Mouse (Mus musculus): ENCODE results near the gene Sort1.

Sort1 gene

GRCm38 (mm10) chr3:108327916-108328315, 44.0 kb downstream of the Sort1 start:
- in situ Hi-C loops (cut with MboI, MseI), result no loop called here

DNA sequence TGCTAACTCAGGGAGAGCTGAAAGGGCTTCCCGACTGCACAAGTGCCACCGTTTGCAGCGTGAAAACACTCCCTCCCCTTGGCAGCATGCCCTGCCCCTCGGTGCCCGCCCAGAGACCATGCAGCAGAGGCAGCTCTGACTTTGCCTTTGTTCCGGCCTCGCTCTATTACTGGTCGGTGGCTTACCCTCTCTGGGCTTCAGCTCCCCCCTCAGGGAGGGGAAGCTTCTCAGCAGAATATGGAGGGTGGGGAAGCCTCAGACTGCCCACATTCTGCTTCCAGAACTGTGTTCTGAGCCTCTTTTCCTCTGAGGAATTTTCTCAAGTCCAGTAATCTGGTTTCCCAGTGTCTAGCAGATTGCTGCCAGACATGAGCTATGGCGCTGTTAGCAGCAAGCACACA, 44.6 kb downstream of the Sort1 start:
- in situ Hi-C loops (cut with MboI, MseI), result no loop called here

GRCm38 (mm10) chr3:108330812-108331211, 46.9 kb downstream of the Sort1 start:
- in situ Hi-C loops (cut with MboI, MseI), result loop anchor here (10.0 kb wide), 1 partner anchor 836 kb away; no protein-coding TSS in a partner anchor

- in situ Hi-C loops (cut with MboI, MseI), result loop anchor here (10.0 kb wide), 1 partner anchor 842 kb away; no protein-coding TSS in a partner anchor
Measured at GRCm38 (mm10) chr3:108336878-108337277, 53.0 kb downstream of the Sort1 start.

GRCm38 (mm10) chr3:108341040-108341439, 57.2 kb downstream of the Sort1 start:
- in situ Hi-C loops (cut with MboI, MseI), result no loop called here

- in situ Hi-C loops (cut with MboI, MseI), result no loop called here
Measured at GRCm38 (mm10) chr3:108342185-108342584, 58.3 kb downstream of the Sort1 start.

GRCm38 (mm10) chr3:108345855-108346254, 62.0 kb downstream of the Sort1 start:
- in situ Hi-C loops (cut with MboI, MseI), result no loop called here

DNA sequence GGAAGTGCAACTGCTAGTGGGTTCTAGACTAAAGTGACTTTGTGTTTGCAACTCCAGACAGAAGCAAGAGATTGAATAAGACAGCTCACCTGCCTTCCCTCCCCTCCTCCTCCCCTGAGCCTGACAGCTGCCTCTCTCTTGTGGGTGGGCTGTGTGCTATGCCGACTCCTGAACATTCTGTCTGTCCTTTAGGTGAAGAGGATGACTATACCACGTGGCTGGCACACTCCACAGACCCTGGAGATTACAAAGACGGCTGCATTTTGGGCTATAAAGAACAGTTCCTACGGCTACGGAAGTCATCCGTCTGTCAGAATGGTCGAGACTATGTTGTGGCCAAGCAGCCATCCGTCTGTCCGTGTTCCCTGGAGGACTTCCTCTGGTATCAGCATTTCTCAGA, 64.5 kb downstream of the Sort1 start:
- in situ Hi-C loops (cut with MboI, MseI), result no loop called here

DNA sequence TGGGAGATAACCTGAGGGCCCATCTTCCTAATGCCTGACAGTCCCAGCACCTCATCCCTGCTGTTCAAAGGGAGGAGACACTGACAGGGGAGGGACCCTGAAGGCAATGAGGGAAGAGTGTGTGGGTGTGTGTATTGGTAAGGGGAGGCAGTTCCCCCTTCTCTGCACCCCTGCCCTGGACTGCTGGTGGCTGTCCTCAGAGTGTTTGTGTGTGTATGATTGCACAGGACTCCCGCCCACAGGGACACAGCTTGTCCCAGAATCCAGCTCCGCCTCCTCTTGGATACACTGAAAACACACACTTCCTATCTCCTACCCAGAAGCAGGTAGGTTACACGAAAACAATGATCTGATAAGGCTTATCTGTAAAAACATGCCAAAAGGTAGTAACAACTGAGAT, 71.4 kb downstream of the Sort1 start:
- in situ Hi-C loops (cut with MboI, MseI), result no loop called here

DNA sequence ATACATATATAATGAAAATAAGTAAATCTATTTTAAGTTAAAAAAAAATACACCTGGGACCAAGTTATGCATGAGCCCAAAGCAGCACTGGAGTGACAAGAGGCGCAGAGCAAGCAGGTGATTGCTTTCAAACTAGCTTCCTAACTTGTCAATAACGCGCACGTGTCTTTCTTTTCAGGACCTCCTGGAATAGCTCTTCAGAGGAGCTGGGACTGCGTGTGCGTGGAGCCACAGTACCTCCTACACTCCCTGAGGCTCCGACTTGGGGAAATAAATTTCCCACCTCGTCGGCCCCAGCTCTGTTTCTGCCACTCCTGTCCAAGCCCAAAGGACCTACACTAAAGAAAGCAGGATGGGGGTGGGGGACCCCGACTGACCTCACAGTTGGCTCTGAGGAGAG, 73.2 kb downstream of the Sort1 start:
- in situ Hi-C loops (cut with MboI, MseI), result no loop called here

DNA sequence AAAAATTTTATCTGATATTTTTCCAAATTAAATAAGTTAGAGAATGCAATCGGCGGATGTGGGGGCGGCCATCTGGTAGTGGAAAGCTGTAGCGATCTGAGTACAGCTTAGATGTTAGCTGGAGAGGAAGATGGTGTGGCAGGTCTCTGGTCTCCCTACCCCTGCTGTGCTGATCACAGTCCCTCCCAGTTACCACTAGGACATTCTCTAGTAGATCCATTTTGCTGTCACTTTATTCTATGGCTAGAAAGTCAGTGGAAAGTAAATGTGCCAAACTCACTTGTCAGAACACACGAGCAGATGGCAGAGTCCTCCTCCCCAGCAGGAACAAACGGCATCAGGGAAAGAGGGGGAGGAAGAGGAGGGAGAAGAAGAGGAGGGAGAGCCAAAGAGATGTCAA, 74.6 kb downstream of the Sort1 start:
- in situ Hi-C loops (cut with MboI, MseI), result no loop called here

DNA sequence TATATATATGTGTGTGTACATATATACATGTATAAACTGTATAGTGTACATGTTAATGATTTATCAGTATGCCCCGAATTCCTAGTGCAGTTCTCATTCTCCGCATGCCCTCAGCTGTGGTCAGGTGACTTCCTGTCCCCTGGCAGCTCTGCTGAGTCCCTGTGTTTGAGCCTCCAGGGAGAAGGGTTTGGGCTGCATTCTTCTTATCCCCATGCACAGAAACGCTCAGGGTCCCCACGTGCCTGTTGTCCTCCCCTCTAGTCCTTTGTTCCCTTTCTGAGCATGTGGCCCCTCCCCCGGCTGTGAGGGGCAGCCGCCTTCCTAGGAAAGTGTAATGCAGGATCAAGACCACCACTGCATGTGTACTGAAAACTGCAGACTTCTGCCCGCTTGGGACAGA, 77.0 kb downstream of the Sort1 start:
- in situ Hi-C loops (cut with MboI, MseI), result no loop called here

DNA sequence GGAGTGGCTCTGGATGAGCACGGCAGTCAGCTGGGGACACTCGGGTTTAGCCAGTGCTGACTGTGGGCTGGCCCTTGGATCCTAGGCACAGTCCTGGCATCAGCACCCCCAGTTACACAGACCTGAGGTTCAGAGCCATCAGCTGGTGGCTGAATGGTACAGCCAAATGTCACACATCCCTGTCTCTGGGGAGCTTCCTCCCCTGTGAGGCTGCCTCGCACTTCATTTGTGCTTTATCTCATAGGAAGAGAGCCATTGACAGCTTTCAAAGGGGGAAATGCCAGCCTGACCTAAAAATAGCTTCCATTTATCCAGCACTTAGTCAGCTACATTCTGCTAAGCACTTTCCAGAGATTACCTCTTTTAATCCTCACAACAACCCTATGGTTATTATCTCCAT, 79.7 kb downstream of the Sort1 start:
- in situ Hi-C loops (cut with MboI, MseI), result no loop called here

GRCm38 (mm10) chr3:108364270-108364995, 80.6 kb downstream of the Sort1 start, which contains the start of gene Mybphl:
Gene Mybphl, plus strand, starts transcription at chr3:108364911.
- in situ Hi-C loops (cut with MboI, MseI), result no loop called here

DNA sequence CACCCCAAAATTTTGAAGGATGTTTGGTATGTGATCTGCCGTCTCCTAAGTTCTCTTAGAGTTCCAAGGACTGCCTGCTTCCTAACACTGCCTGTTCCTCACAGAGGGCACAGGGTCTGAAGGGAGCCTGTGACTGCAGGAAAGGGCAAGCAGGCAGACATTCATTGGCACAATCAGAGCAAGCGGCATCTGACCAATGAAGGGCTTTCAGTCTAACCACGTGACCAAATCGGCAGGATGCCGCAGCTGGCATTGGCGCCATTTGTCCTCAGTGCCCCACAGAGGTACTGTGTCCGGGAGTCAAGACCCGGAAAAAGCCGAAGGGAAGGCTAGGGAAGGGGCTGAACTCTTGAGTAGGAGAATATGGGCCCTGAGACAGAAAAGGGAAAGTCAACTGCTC, 83.3 kb downstream of the Sort1 start:
- in situ Hi-C loops (cut with MboI, MseI), result no loop called here

DNA sequence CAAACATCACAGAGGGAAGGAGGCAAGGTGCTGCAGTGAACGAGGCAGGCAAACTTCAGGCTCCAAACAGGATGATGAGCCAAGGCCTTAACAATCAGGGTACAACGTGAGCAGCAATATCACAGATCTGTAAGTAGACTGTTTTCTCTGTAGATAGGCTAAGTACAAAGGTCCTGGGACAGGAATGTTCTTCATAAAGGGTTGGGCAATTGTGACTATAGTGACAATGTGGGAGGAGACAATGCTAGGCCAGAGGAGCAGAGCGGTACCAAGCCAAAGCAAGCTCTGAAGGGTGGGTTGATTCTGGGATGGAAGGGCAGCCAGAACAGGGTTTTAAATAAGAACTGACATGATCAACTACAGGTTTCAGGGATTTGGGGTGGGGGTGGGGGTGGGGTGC, 83.9 kb downstream of the Sort1 start:
- in situ Hi-C loops (cut with MboI, MseI), result no loop called here

DNA sequence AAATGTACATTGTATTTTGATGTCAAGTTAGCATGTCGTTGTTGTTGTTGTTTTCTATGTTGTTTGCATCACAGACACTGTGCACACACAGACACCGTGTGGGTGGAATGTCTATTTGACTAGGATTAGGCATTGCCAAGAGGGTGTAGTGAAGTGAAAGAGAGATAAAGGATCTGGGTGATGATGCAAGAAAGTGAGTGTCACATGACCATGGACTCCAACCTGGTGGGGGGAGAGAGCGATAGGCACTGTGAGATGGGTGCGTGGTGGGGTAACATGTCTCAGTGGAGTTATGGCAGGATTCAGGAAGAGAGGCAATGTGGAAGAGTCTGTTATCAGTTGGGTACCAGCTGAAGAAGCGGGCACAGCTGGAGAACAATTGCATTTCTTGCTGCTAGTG, 84.8 kb downstream of the Sort1 start:
- in situ Hi-C loops (cut with MboI, MseI), result no loop called here

GRCm38 (mm10) chr3:108372274-108372673, 88.4 kb downstream of the Sort1 start:
- in situ Hi-C loops (cut with MboI, MseI), result no loop called here

DNA sequence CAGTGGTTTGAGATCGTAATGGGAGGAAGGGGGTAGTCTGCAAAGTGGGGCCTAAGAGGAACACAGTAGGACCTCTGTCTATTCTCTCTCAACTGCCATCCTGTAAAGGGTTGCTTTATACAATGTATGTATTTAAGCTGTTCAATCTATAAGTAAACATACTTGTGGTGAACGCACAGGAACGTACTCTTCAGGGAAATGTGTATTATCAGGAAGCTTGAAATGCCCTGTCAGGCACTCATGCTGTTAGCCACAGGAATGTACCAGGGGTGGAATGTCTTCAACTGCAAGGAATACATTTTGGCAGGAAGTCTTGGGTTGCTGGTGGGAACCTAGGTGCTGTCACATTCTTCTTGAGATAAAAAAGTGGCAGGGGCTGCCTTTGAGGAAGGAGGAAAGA, 88.8 kb downstream of the Sort1 start:
- in situ Hi-C loops (cut with MboI, MseI), result no loop called here

DNA sequence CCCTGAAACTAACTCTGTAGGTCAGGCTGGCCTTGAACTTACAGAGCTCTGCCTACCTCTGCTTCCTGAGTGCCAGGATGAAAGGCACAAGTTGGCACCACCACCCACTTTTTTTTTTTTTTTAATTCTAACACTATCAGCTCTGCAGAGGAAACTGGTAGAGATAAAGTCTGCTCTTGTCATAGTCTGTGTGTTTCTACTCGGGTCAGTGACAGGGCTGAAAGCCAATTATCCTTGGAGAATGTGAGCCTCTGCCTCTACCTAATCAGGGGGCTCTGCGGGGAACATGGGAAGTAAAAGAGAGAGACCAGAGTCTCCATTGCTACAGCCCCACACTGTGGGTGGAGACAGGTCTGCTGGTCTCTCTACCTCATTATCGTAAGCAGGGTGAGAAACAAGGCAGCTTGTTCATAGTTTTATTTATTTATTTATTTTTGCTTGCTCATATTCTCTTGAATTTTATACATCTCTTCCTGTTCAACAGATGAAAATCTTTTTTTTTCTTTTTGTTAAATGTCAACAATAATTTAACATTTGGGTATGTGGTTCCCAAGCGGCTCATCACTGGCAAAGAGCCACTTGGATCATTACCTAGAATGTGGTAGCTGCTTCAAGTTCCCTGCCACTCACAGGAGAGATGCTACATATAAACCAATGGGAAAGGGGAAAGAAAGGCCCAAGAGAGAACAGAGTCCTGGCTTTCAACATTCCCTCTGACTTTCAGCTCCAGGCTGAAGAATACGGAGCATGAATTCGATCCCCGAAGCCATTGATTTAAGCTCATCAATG, 95.2 kb downstream of the Sort1 start:
- in situ Hi-C loops (cut with MboI, MseI), result loop anchor here (25.0 kb wide), 1 partner anchor 217 kb away; the partner anchor contains the start of gene Gpr61

GRCm38 (mm10) chr3:108380695-108381094, 96.8 kb downstream of the Sort1 start:
- in situ Hi-C loops (cut with MboI, MseI), result loop anchor here (25.0 kb wide), 1 partner anchor 218 kb away; the partner anchor contains the start of gene Gpr61

GRCm38 (mm10) chr3:108381945-108382875, 98.3 kb downstream of the Sort1 start:
- in situ Hi-C loops (cut with MboI, MseI), result loop anchor here (25.0 kb wide), 1 partner anchor 220 kb away; the partner anchor contains the start of gene Gpr61

Measured in T-helper 2 cell (primary cell).